In the genomic region with DNA sequence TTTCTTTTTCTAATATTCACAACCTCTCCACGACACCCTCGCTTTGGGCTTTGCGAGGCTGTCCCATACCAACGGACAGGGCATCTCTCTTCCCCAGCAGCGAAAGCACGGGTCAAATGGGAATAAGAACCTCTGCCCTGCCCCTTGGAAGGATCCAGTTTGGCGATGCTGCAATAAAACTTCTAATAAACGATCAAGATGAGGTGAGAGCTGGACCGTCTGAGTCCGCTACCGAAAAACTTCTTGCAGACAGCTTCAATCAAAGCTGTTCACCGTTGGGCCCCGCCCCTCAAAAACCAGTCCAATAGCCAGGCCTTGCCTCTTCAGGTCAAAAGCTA, we compare ENCODE assay signal across 8 mouse cellular contexts. TPM values are rescaled to one million over a fixed set of nuclear protein-coding genes. Genes with fewer than 3 reads are reported as not detected.
DNase-seq lines count a peak whose midpoint lies in the region; ATAC-seq and TF ChIP-seq lines count a peak whose summit lies in the region.

No protein-coding gene starts in this region.

- no peak for ATAC-seq in hindbrain, embryonic 13.5 days (ENCODE audit: low FRiP score)
- ATAC-seq in midbrain, embryonic 13.5 days, result no peak

- peak overlapping the region; percentile 41 for H3K27ac ChIP-seq in kidney, adult 2 months (ENCODE audit: insufficient read depth, low read depth, low read length)
- peak overlapping the region; percentile 98 for H3K27ac ChIP-seq in bone marrow, adult 2 months (ENCODE audit: control insufficient read depth, insufficient read depth, low read depth, low read length, poor library complexity)
- H3K27ac ChIP-seq in hindbrain, embryonic 13.5 days, result peak overlapping the region; percentile 81; the same call in 1 of the 2 replicates
- H3K27ac ChIP-seq in midbrain, embryonic 13.5 days, result peak overlapping the region; percentile 75

- TF ChIP-seq CTCF in kidney, adult 2 months (conservative IDR thresholded peaks at IDR 0.05; ENCODE audit: insufficient read depth, insufficient read length, low read depth, low read length), result no peak
- TF ChIP-seq CTCF in bone marrow, adult 2 months (IDR thresholded peaks at IDR 0.05; ENCODE audit: control insufficient read depth, insufficient read depth, low read length), result no peak

- peak overlapping the region; percentile 81 for H3K9ac ChIP-seq in hindbrain, embryonic 13.5 days
- peak overlapping the region; percentile 73 for H3K9ac ChIP-seq in midbrain, embryonic 13.5 days (replicated peaks)

- no peak for DNase-seq in kidney, adult 2 months
- no peak for DNase-seq in kidney, postnatal 36 days
- no peak for DNase-seq in adrenal gland, postnatal 36 days
- no peak for DNase-seq in urinary bladder, postnatal 4 days (ENCODE audit: low spot score in 2 of 2)
- no peak for DNase-seq in gastrocnemius, postnatal 4 days (ENCODE audit: low spot score in 2 of 2)

- WGBS in kidney, adult 2 months, result 1% methylated on average over 13 of the region's 13 CpGs
- under 1% methylated on average over 13 of the region's 13 CpGs for WGBS in bone marrow, adult 2 months
- 0% methylated on average over 13 of the region's 13 CpGs for WGBS in hindbrain, embryonic 13.5 days
- WGBS in midbrain, embryonic 13.5 days, result 3% methylated on average over 13 of the region's 13 CpGs

- no peaks in the 10 kb centered on the region for H3K27me3 ChIP-seq in kidney, adult 2 months (replicated peaks; ENCODE audit: control insufficient read depth, insufficient read depth, low read length)
- no peaks in the 10 kb centered on the region for H3K27me3 ChIP-seq in hindbrain, embryonic 13.5 days
- H3K27me3 ChIP-seq in midbrain, embryonic 13.5 days, result no peaks in the 10 kb centered on the region

- peak overlapping the region; percentile 65 for H3K4me3 ChIP-seq in kidney, adult 2 months (ENCODE audit: insufficient read depth, low read depth, low read length)
- peak overlapping the region; percentile 84 for H3K4me3 ChIP-seq in bone marrow, adult 2 months (replicated peaks; ENCODE audit: control insufficient read depth, low read depth, low read length)
- peak overlapping the region; percentile 70 for H3K4me3 ChIP-seq in hindbrain, embryonic 13.5 days
- peak overlapping the region; percentile 65 for H3K4me3 ChIP-seq in midbrain, embryonic 13.5 days (replicated peaks)

- H3K4me2 ChIP-seq in hindbrain, embryonic 13.5 days, result peak overlapping the region; percentile 82
- peak overlapping the region; percentile 82 for H3K4me2 ChIP-seq in midbrain, embryonic 13.5 days (replicated peaks)

- H3K36me3 ChIP-seq in kidney, adult 2 months (ENCODE audit: control insufficient read depth, insufficient read depth, low read length), result no peaks in the 10 kb centered on the region; the same call in 1 of the 2 replicates
- H3K36me3 ChIP-seq in hindbrain, embryonic 13.5 days, result no peaks in the 10 kb centered on the region
- H3K36me3 ChIP-seq in midbrain, embryonic 13.5 days, result peaks cover 3% of the 10 kb centered on the region; the same call in 1 of the 2 replicates

- H3K4me1 ChIP-seq in kidney, adult 2 months (ENCODE audit: control insufficient read depth, insufficient read depth, low read length), result no peaks in the 10 kb centered on the region; the same call in 1 of the 2 replicates
- H3K4me1 ChIP-seq in bone marrow, adult 2 months (ENCODE audit: control insufficient read depth, insufficient read depth, low read length), result peaks cover 4% of the 10 kb centered on the region
- peaks cover 15% of the 10 kb centered on the region for H3K4me1 ChIP-seq in hindbrain, embryonic 13.5 days (replicated peaks)
- H3K4me1 ChIP-seq in midbrain, embryonic 13.5 days (replicated peaks), result peaks cover 17% of the 10 kb centered on the region

- H3K9me3 ChIP-seq in hindbrain, embryonic 13.5 days, result no peaks in the 10 kb centered on the region
- no peaks in the 10 kb centered on the region for H3K9me3 ChIP-seq in midbrain, embryonic 13.5 days

- TF ChIP-seq POLR2A in kidney, adult 2 months (IDR thresholded peaks at IDR 0.05; ENCODE audit: low read depth, low read length), result no peak
- no peak for TF ChIP-seq POLR2A in bone marrow, adult 2 months (IDR thresholded peaks at IDR 0.05; ENCODE audit: borderline replicate concordance, control insufficient read depth, low read depth, low read length)

RNA-seq across cellular contexts. Expression of gene Tbl2, which starts 0.8 kb away (rescaled TPM):
- polyA plus RNA-seq in kidney, adult 2 months (2012; rRNA removed), result 10.1 and 10.2 TPM in 2 replicates
- polyA plus RNA-seq in bone marrow, adult 2 months (2011; ENCODE audit: insufficient read depth, insufficient read length, low replicate concordance, missing spikeins), result 3.5 and 7.8 TPM in 2 replicates
- polyA plus RNA-seq in hindbrain, embryonic 13.5 days (2015; fragmentation: Nextera tagmentation; extraction: Ambion mirVana), result 14.9 and 16.7 TPM in 2 replicates
- 13.7 and 14.3 TPM in 2 replicates for polyA plus RNA-seq in midbrain, embryonic 13.5 days (2015; fragmentation: Nextera tagmentation; extraction: Ambion mirVana)
- total RNA-seq in adrenal gland, postnatal 36 days (2021), result 10 to 100 TPM; 28.9 to 40.9 TPM
- 10 to 100 TPM; 18.3 to 22.2 TPM for total RNA-seq in gastrocnemius, postnatal 4 days (2021)

RNA-seq across cellular contexts. Expression of gene Bcl7b, which starts 19.4 kb away (rescaled TPM):
- polyA plus RNA-seq in kidney, adult 2 months (2012; rRNA removed), result 36.7 and 47.9 TPM in 2 replicates
- polyA plus RNA-seq in bone marrow, adult 2 months (2011; ENCODE audit: insufficient read depth, insufficient read length, low replicate concordance, missing spikeins), result 30.7 and 40.7 TPM in 2 replicates
- polyA plus RNA-seq in hindbrain, embryonic 13.5 days (2015; fragmentation: Nextera tagmentation; extraction: Ambion mirVana), result 45.3 and 52.1 TPM in 2 replicates
- 49.6 and 51.2 TPM in 2 replicates for polyA plus RNA-seq in midbrain, embryonic 13.5 days (2015; fragmentation: Nextera tagmentation; extraction: Ambion mirVana)
- total RNA-seq in adrenal gland, postnatal 36 days (2021), result 10 to 100 TPM; 72.6 to 77.5 TPM
- total RNA-seq in gastrocnemius, postnatal 4 days (2021), result 10 to 100 TPM; 27.3 to 28.0 TPM

RNA-seq across cellular contexts. Expression of gene Baz1b, which starts 38.4 kb away (rescaled TPM):
- 16.5 and 18.7 TPM in 2 replicates for polyA plus RNA-seq in kidney, adult 2 months (2012; rRNA removed)
- 69.6 and 92.7 TPM in 2 replicates for polyA plus RNA-seq in bone marrow, adult 2 months (2011; ENCODE audit: insufficient read depth, insufficient read length, low replicate concordance, missing spikeins)
- 35.9 and 38.1 TPM in 2 replicates for polyA plus RNA-seq in hindbrain, embryonic 13.5 days (2015; fragmentation: Nextera tagmentation; extraction: Ambion mirVana)
- 40.0 and 44.3 TPM in 2 replicates for polyA plus RNA-seq in midbrain, embryonic 13.5 days (2015; fragmentation: Nextera tagmentation; extraction: Ambion mirVana)
- total RNA-seq in adrenal gland, postnatal 36 days (2021), result 10 to 100 TPM; 72.1 to 90.4 TPM
- total RNA-seq in gastrocnemius, postnatal 4 days (2021), result 10 to 100 TPM; 59.4 to 63.6 TPM

RNA-seq across cellular contexts. Expression of gene Mlxipl, which starts 59.0 kb away (rescaled TPM):
- polyA plus RNA-seq in kidney, adult 2 months (2012; rRNA removed), result 144 and 170 TPM in 2 replicates
- 4.1 and 4.6 TPM in 2 replicates for polyA plus RNA-seq in bone marrow, adult 2 months (2011; ENCODE audit: insufficient read depth, insufficient read length, low replicate concordance, missing spikeins)
- polyA plus RNA-seq in hindbrain, embryonic 13.5 days (2015; fragmentation: Nextera tagmentation; extraction: Ambion mirVana), result 0.41 and 0.71 TPM in 2 replicates
- 1.2 and 1.6 TPM in 2 replicates for polyA plus RNA-seq in midbrain, embryonic 13.5 days (2015; fragmentation: Nextera tagmentation; extraction: Ambion mirVana)
- 10 to 100 TPM; 47.4 to 73.6 TPM for total RNA-seq in adrenal gland, postnatal 36 days (2021)
- 10 to 100 TPM; 13.8 to 24.6 TPM for total RNA-seq in gastrocnemius, postnatal 4 days (2021)

Comparison
In these comparisons a context has a peak if more than half of its experiments do, and no peak if none do; other contexts are left out.
1. H3K27ac ChIP-seq: peak in every context shown above with its lines; median percentile 98 in bone marrow, adult 2 months; 81 in hindbrain, embryonic 13.5 days; 75 in midbrain, embryonic 13.5 days; 41 in kidney, adult 2 months.